Mouse (Mus musculus): ENCODE results near the gene Fam3c.

Fam3c gene

DNA sequence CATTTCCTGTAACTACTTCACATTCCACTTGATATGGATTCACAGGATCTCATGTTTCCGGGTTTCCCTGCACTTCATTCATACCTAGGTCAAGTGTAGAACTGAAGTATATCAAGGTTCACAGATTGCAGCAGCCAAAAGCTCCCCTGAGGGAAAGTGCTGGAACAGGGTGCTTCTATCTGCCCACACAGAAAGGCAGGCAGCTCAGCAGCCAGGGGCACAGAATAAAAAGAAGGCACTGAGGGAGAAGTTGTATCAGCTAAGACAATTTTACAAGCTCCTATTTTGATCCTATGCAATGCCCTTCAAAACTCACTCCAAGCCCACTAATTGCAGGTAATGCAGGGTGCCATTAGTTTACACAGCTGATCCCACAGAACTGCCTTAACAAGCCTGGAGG lies 2.0 kb downstream of the Fam3c start:
- no peak for DNase-seq (ENCODE audit: low spot score)

GRCm38 (mm10) chr6:22351551-22351950 lies 4.5 kb downstream of the Fam3c start:
- no peak for DNase-seq (ENCODE audit: low spot score)

- DNase-seq (ENCODE audit: low spot score): no peak
Measured at GRCm38 (mm10) chr6:22350239-22350571, 5.8 kb downstream of the Fam3c start.

DNA sequence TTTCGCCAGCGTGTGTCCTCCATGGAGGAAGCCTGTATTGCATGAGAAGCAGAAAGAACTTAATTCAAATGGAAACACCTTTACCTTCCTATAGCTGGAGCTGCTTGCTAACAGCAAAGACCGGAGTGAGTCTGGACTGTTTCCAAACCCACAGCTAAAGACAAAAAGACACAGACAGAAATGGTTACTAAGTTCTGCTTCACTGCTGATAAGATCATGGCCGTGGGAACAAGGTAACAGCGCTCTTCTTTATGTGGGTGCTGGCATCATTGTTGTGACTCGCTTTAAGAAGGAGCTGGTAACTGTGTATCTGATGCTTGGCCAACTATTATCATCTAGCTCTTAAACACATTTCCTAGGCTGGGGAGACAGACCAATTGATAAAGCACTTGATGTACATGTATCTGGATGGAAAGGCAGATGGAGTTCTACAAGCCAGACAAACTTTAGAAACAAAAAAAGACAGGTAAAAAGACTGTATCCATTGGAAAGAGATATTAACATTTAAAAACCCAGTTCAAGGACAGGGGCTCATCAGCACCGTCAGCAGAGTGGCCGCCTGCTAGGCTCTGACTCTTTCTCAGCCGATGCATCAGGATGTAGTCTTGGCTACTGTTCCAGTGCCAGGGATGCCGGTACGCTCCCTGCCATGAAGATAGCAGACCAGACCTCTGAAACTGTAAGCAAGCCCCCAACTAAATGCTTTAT lies 6.4 kb downstream of the Fam3c start:
- DNase-seq (ENCODE audit: low spot score): no peak

DNA sequence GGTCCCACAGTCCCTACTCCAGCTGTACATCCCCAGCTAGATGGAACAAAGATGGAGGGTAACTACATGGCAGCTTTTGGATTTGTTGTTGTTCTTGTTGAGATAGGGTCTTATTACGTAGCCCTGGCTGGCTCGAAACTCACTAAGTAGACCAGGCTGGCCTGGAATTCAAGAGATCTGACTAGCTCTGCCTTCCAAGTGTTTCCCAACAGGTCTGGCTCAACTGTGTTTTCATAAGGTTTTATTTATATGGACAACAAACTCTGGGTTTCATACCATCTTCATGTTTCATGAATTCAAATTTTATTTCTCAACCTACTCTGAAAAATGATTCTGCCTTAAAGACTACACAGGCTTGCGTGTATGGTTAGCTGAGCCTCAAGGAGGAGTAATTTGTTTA lies 7.1 kb downstream of the Fam3c start:
- DNase-seq (ENCODE audit: low spot score): no peak

- no peak for DNase-seq (ENCODE audit: low spot score)
Measured at GRCm38 (mm10) chr6:22348130-22348529, 7.9 kb downstream of the Fam3c start.

DNA sequence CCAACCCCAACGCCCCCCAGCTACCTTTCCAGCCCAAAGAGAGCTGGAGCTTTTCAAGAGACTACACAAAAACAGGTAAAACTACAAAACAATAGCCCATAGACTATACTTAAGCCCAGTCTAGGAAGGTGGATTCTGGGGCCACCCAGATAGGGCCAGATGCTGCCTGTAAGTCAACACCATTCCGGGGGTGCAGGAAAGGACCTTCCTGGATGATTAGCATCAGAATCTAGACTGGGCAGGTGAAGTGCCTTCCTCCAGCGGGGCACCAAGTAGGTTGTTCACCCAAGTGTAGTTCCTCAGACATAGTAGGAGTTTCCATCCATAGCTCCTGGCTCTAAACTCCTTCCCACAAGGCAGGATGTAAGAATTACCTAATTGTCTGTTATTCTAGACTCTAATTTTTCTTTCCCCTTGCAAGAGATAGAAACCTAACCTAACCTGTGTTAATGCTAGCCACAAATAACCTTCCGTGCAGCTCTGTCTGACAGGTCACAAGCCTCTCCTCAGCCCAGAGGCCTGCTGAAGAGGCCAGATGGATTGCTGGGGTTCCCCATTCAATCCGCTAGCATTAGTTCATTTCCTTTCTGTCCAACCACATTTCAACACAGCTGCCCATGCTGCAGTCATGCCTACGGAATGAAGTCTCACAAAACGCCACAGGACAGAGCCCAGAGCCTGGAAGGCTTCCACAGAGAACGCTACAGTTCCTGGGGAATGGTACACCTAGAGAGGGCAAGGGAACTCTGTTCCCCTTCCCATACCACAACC lies 8.7 kb downstream of the Fam3c start:
- DNase-seq (ENCODE audit: low spot score): no peak

DNA sequence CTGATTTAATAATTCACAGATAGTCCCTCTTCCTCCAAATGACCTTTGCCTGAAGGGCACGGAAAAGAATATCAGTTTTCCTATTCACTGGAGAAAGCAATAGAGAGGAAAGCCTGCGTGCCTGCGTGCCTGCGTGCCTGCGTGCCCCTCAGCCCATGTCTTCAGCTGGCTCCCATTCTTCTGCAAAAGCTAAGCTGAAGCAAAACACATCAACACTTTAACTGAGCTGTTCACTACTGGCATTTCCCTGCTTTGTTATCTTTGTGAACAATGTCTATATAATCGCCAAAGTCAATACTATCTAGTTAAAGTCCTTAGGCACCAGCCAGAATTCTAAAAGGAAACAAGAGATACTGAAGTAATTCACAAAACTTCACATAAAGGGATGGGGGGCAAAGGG lies 11.6 kb downstream of the Fam3c start:
- DNase-seq (ENCODE audit: low spot score): no peak

- DNase-seq (ENCODE audit: low spot score): no peak
Measured at GRCm38 (mm10) chr6:22343706-22344105, 12.3 kb downstream of the Fam3c start.

DNA sequence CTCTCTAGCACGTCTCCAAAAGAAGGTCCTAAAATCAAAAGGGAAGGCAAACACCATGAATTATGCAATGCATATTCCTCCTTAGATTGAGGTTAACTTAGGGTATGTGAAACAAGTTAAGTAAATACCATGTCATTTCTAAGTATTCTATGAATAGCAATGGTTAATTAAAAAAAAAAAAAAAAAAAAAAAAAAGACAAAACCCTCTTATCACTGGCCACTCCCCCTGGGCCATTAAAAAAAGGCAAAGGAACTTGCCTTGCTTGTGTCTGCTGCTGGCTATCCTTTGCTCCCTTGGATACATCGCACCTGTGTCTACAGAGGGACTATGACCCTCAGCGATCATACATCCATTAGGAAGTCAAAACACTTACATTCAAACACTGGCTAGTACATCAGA lies 12.8 kb downstream of the Fam3c start:
- DNase-seq (ENCODE audit: low spot score): no peak

DNA sequence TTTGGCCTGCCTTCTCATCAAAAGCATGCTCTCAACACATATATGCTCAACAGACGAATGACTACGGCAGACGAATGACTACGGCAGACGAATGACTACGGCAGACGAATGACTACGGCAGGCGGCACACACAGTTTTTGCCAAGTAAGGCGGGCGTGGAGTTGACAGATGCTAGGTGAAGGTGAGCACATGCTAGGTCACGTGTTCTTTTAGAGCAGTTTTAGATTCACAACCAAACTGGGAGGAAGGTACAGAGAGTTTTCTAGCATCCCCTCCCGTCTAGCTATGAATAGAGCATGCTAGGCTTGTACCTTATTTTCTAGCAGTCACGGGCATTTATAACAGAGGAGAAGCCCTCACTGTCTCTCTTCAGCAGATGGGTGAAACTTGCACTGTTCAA lies 15.3 kb downstream of the Fam3c start:
- DNase-seq (ENCODE audit: low spot score): no peak

DNA sequence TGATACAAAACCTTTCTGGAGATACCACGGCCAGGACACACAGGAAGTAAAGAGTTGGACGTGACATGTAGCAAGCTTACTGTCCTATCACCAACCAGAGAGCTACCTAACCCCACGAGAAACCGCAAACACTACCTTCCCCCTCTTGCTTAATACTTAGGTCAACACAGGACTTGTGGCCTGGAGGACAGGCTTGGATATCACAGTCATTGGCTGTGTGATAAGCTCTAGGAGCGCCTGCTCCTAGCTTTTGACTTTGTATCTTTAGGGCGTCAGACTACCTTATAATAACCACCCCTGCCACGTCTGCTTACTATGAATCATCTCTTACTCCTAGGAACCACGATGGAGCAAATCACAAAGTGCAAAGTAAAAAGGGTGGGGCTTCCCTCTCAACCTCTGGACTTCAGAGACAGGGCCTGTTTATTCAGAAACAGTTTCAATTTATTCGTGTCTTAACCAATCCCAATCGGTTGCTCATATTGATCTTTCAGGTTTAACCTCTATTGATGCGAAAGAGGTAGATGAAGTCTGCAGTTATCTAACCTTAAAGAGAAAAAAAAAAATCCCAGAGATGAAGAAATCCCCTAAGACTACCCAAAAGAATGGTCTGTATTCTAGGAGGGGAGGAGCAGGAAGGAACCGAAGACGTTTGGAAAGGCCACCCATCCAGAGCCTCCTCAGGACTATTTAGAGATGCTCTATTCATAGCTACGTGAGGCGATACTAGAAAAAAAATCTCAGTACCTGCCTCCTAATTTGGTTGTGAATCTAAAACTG lies 16.1 kb downstream of the Fam3c start:
- no peak for DNase-seq (ENCODE audit: low spot score)

DNA sequence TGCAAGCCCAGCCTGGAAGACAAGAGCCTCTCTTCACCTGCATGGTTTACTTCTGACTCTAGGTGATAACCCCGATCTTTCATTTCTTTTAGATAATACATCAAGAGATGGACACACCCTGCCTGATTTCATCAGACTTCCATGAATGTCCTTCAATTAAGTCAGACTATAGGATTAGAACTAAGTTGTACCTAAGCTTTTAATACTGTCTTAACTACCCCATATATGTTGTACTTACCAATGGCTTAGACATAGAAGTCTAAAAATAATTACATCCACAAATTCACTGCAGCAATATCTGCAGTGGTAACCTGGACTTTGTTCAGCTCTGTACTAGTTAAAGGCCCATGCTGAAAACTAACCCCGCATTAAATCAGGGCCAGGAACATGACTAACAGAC lies 23.5 kb downstream of the Fam3c start:
- DNase-seq (ENCODE audit: low spot score): no peak

DNA sequence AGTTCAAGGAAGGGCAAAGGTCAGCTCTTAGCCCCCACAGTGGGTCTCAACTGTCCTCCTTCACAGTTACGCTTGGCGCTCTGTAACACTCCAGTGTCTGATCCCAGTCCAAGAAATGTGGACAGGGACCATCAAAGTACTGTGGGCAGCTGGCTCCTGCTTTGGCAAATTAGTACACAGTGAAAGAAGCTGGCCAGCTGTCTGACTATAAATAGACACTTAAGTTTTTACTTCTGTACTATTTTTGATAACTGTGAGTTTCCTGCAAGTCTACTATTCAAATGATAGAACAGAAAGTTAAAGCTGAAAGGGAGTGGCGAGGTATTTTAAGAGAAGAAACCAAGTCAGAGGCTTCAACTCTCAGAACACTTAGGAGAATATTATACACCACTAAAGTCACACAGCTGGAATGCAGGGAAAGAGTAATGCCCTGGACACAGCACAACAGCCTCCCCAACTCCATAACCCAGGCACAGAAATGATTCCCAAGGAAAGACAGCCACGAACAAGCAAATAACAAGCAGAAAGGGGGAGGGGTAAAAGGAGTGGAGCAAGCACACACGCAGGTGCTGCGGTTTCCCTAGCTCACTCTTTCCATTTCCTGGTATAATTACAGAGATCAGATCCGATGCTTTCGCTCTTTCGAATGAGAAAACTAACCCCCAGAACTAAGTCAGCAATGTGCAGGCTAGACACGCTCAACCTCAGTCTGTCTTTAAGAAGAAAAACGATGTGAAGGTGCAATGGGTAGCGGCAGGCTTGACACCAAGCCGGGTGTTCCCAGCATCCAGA lies 25.7 kb downstream of the Fam3c start:
- no peak for DNase-seq (ENCODE audit: low spot score)

GRCm38 (mm10) chr6:22327931-22328330 lies 28.1 kb downstream of the Fam3c start:
- DNase-seq (ENCODE audit: low spot score): no peak

DNA sequence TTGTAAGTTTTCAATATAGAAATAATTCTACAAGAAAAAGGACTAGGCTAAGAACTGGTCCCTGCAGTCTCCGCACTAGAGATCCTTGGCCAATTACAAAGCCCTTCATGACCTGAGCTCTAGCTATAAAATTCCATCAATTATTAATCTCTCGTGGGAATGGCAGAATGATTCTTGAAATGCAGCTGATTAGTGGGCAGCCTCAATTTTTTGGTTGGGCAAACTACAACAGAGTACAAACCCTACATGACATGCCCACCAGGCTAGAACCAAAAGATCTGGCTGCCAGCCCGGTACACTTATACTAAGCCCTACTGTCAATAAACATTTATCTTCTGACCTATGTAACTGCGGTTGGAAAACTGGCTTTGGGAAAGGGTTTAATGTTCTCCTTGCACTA lies 29.0 kb downstream of the Fam3c start:
- peak; percentile 39 for DNase-seq (ENCODE audit: low spot score)

DNA sequence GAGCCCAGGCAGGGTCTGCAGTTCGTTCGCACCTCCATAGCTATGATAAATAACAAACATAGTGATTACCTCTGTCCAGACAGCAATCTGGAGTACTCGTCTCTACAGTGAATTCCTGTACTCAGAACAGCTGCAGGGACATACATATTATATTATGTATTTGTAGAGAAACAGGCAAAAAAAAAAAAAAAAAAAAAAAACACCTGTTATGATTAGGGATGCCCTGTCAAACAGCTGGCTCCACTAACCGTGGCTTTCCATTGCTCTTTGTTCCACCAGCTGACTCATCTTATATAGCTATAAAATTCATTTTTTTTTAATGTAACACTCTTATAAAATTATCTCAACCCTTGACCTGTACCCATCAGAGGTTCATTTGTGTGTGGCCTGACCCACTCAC lies 29.8 kb downstream of the Fam3c start:
- no peak for DNase-seq (ENCODE audit: low spot score)

- DNase-seq (ENCODE audit: low spot score): peak; percentile 83
Measured at GRCm38 (mm10) chr6:22325364-22326072, 30.5 kb downstream of the Fam3c start.

DNA sequence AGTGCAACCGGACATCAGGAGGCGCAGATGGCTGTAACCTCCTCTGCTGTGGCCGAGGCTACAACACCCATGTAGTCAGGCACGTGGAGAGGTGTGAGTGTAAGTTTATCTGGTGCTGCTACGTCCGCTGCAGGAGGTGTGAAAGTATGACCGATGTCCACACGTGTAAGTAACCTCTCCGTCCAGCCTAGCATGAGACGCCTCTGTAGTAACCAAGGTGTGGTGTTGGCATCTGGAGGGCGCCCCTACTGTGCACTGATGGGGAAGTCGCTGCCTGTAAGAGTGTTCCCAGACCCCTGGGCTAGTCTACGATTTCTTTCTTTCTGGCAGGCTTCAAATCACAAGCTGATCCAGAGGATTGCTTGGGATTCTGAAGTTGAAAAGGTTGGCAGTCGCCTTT lies 58.0 kb downstream of the Fam3c start:
- no peak for DNase-seq (ENCODE audit: low spot score)

DNA sequence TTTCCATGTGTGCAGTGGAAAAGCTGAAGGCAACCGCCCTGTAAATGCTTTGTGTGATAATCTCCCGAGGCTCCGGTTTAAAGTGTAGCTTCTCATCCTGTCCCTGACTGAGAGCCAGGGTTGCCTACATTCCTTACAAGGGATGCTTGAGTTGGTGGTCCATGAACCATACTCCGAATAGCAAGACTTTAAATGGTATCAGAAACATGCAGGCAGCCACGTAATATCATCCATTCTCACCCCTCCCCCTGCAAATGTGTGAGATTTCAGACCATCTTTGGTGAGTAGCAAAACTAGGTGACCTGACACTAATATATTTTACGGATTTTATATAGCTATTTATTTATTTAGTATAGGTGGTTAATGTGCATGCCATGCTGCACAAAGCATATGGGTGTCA lies 59.0 kb downstream of the Fam3c start:
- no peak for DNase-seq (ENCODE audit: low spot score)

DNA sequence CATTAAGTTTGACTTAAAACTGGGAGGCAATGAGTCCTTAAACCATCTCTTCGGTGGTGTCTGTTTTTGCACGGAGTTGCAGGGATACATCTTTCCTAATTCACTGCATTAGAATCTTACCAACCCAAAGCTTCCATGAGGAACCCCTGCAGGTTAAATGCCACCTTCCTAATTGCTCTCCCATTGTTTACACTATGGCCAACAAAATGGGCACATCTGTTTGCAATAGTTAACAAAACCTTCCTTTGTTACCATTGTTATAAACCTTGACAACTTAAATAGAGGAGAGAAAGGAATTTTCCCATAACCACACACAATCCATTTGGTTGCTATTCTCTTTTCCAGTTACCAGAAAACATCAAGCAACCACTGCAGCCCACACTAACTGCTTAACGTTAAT lies 62.1 kb downstream of the Fam3c start:
- DNase-seq (ENCODE audit: low spot score): no peak

DNA sequence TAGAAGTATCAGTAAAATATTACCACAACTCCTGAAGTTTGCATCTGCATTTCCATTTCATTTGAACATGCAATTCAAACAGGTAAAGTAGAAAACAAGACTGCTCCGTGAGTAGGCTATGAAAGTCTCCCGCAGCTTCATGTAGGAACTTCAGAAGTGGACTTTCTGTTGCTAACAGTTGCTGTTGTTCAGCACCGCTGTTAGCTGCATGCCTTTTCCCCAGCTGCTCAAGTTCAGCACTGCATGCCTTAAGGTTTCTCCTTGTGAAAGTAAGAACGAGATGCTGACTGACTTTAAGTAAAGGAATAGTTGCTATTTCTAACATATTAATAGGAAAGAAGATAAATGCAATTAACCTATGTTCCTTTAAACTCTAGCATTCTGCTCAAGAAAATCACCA lies 64.0 kb downstream of the Fam3c start:
- no peak for DNase-seq (ENCODE audit: low spot score)
